Mouse (Mus musculus) mesoderm, embryonic 11.5 days (tissue): Measurements from ENCODE around the gene Astn2.

Experiments
- DNase-seq: peaks from one replicate; pipeline ENCODE4 v3.0.0-alpha.2; 2012; ENCODE audit warnings: low read depth, low spot score

Astn2 gene

GRCm38 (mm10) chr4:66170787-66171186 is 233.6 kb downstream of the Astn2 start:
- no peak for DNase-seq

GRCm38 (mm10) chr4:66169485-66169884 is 234.9 kb downstream of the Astn2 start:
- no peak for DNase-seq

GRCm38 (mm10) chr4:66158714-66159113 is 245.7 kb downstream of the Astn2 start:
- no peak for DNase-seq

DNA sequence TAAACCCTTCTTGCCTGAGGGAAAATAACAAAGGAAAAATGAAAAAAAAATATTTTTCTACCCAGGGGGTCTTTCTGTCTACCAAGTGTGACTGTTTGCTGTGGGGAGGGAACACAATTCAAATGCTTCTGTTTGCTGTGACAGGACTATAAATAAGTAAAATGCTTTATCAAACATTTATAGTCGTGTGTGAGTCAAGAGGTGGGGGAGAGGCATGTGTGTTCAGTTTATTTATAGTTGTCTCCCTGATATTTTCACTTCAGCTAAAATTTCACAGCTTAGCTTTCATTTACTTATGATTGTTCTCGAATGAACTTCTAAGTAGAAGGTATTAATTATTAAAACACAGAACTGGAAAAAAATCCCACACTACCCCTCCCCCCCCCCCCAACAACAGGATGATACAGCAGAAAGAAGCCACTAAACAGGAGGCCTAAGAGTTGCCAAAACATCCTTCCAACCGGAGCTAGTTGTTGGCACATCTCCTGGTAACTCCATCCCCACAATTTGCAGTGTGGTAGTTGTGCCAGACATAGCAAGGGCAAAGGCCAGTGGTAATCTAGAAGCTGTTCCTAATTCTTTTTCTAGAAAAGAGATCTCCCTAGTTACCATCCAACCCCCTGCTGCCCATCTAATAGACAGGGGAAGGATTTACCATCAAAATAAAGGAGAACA is 246.8 kb downstream of the Astn2 start:
- DNase-seq, result no peak

GRCm38 (mm10) chr4:66146546-66146945 is 257.9 kb downstream of the Astn2 start:
- no peak for DNase-seq

GRCm38 (mm10) chr4:66126181-66126580 is 278.2 kb downstream of the Astn2 start:
- DNase-seq, result no peak

GRCm38 (mm10) chr4:66122766-66123358 is 281.5 kb downstream of the Astn2 start:
- DNase-seq, result no peak

DNA sequence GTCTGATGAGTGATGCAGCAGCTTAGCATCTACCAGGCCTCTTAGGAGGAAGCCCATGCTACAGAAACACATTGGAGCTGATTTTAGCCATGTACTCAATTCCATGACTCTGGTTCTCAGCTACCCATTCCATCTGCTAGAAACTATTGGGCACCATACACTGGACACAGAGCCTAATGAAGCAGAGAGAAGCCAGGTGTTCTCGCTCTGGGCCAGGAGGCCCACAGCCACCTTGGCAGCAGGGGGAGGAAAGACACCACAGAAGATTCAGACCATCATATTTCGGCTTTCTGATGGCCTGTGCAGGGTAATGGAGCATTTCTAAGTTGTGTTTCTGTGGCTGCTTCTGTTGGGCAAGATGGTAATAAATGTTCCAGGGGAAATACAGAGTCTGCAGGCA is 290.2 kb downstream of the Astn2 start:
- DNase-seq, result no peak

DNA sequence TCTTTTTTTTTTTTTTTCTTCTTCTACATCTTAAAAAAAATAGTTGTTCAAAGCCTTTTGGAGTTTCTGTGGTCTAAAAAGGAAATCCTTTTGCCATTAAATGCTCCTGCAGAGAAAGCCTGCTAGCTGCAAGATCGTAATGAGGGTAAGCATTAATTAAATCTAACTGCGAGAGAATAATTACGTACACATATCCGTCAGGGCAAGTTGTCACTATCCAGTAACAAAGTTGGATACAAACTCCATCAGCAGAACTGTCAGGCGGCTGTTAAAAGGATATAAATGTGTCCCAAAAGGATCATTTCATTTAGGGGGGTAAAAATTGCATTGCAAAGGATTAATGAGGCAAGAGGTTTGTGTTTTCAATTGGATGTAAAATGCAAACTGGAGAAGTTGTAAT is 302.4 kb downstream of the Astn2 start:
- no peak for DNase-seq

DNA sequence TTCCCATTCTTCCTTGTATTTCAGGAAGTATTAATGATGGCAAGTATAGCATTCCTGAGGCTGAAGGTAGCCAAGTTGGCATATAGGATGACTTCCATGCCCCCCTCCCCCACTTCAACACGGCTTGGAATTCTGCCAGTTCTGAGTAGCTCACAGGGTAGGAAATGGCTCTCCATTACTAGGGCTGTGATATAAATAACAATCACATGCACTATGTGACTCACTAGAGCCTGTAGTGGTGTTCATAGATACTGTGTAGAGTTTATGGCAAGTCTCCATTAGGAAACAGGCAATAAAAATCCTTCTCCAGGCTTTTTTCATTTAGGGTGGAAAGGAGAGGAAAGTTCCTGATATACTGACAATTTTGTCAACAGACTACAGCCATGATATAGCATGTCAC is 306.8 kb downstream of the Astn2 start:
- DNase-seq, result no peak

DNA sequence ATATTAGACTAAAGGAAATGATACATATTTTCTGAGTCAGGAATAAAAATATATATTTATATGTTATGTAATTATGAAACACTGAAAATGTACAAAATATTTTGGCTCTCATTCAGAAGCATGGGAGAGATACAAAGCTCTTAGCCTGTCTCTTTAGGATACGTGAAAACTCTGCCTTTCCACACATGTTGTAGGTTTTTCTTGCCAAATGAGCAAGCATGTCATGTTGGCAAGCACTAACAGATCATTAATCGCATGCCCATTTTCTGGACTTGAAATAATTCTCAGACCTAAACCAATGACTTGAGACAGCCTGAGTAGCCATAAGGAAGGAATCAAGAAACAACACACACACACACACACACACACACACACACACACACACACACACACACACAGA is 308.3 kb downstream of the Astn2 start:
- DNase-seq, result no peak

DNA sequence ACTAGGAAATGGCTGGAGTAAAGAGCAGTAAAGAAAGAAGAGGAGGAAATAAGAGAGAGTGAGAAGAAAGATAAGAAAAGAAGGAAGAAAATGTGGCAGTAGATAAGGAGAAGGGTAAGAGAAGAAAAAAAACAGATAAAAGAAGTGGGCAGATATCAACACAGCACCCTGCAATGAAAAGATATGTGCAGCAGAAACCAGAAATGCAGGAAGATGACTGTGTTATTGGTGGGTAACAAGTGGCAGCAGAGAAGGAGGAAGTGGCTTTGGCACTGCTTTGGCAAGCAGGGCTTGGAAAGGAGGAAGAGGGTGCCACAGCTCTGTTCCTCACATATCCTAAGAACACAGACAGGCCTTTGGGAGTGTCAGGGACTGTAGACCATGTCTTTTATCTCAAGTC is 347.2 kb downstream of the Astn2 start:
- DNase-seq, result no peak

DNA sequence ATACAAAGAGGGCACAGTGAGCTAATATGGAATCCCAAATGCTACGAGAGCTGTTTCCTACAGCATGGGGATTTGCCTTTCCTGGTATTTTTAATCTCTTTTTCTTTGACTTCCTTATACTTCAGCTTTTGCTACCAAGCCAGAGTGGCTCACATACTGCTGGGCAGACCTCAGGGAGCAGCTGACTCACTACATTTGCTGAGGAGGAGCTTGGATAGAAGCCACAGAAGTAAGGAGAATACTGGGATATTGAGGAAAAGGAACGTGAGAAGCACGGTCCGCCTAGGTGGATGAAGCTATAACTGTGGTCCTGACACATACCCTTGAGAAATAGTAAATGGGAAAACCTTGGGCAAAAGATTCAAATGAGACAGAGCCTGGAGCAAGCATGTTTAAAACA is 348.7 kb downstream of the Astn2 start:
- DNase-seq, result no peak

- DNase-seq, result no peak
Measured at GRCm38 (mm10) chr4:66043014-66043672, 361.3 kb downstream of the Astn2 start.

- DNase-seq, result peak; percentile 17
Measured at GRCm38 (mm10) chr4:66033826-66034225, 370.6 kb downstream of the Astn2 start.

- peak; percentile 16 for DNase-seq
Measured at GRCm38 (mm10) chr4:66031320-66031870, 373.0 kb downstream of the Astn2 start.

GRCm38 (mm10) chr4:66029901-66030300 is 374.5 kb downstream of the Astn2 start:
- peak; percentile 9 for DNase-seq

- DNase-seq, result no peak
Measured at GRCm38 (mm10) chr4:66027866-66028265, 376.5 kb downstream of the Astn2 start.

GRCm38 (mm10) chr4:66025393-66026062 is 378.9 kb downstream of the Astn2 start:
- DNase-seq, result peak; percentile 62

DNA sequence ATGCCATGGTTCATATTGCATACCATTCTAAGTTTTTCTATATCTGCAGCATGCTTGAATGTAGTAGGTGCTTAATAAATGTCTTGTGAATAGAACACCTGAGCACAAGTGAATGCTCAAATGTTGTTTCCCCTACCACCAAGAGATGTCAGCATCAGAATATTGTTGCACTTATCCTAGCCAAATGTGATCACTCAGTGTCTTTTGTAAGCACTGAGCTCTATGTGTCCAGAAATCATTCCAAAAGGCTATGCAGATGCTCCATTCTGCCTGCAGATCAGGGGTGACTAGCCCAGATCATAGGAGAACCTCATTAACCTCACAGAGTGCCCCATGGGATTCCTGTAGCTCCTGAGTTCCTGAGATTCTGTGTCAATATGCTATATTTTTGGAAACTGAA is 401.5 kb downstream of the Astn2 start:
- no peak for DNase-seq

GRCm38 (mm10) chr4:65983643-65984042 is 420.8 kb downstream of the Astn2 start:
- DNase-seq, result no peak

- DNase-seq, result peak; percentile 29
Measured at GRCm38 (mm10) chr4:65982882-65983281, 421.5 kb downstream of the Astn2 start.
